Mouse (Mus musculus) forebrain, embryonic 14.5 days (tissue): Measurements from ENCODE around the gene Tbxas1. TPM values are rescaled to one million over a fixed set of nuclear protein-coding genes. Genes with fewer than 3 reads are reported as not detected.

Source experiments
- ATAC-seq: fragments of 200-750 bp; cut with Nextera tagmentation; 2 replicates; pipeline ENCODE4 v1.8.0; 2017; ENCODE audit warnings: mild to moderate bottlenecking, moderate library complexity
- DNase-seq: peaks from one replicate; pipeline ENCODE4 v3.0.0-alpha.2; 2015; ENCODE audit warnings: low spot score
- H3K27ac ChIP-seq: fragments of 300-500 bp; sonication (generic); 2 replicates; pipeline ENCODE4 v1.5.1; 2014; ENCODE audit warnings: low read depth, mild to moderate bottlenecking, control low read depth, low read length, moderate library complexity
- H3K27me3 ChIP-seq: fragments of 300-500 bp; sonication (generic); replicated peaks from 2 replicates; pipeline ENCODE4 v1.6.1; 2014; ENCODE audit warnings: low read length, control low read depth, mixed read lengths; ENCODE audit not compliant: control insufficient read depth, insufficient read depth
- H3K36me3 ChIP-seq: fragments of 300-500 bp; sonication (generic); 2 replicates; pipeline ENCODE4 v1.6.1; 2014; ENCODE audit warnings: low read length, control low read depth; ENCODE audit not compliant: control insufficient read depth, insufficient read depth
- H3K4me1 ChIP-seq: fragments of 300-500 bp; sonication (generic); 2 replicates; pipeline ENCODE4 v1.6.1; 2014; ENCODE audit warnings: antibody characterized with exemption, low read length, control low read depth; ENCODE audit not compliant: control insufficient read depth, insufficient read depth
- H3K4me2 ChIP-seq: fragments of 300-500 bp; sonication (generic); 2 replicates; pipeline ENCODE4 v1.6.1; 2014; ENCODE audit warnings: mild to moderate bottlenecking, control low read depth, low read length
- H3K4me3 ChIP-seq: fragments of 300-500 bp; sonication (generic); 2 replicates; pipeline ENCODE4 v1.5.1; 2014; ENCODE audit warnings: low read depth, low read length, control low read depth
- H3K9ac ChIP-seq: fragments of 300-500 bp; sonication (generic); 2 replicates; pipeline ENCODE4 v1.6.1; 2014; ENCODE audit warnings: mild to moderate bottlenecking, low read length, control low read depth, moderate library complexity
- H3K9me3 ChIP-seq: fragments of 300-500 bp; sonication (generic); replicated peaks from 2 replicates; pipeline ENCODE4 v1.6.1; 2016; ENCODE audit warnings: low read length, control low read depth, mixed read lengths; ENCODE audit not compliant: control insufficient read depth
- WGBS: fragments of 180-500 bp; shearing (Covaris S2); extraction: QIAGEN DNeasy Blood & Tissue Kit; methylation state at CpG from one replicate; pipeline ENCODE4 v1.1.7; 2014; 5-methylcytosine and 5-hydroxymethylcytosine counted together
- polyA plus RNA-seq: library from polyadenylated mRNA; unstranded; fragments of >200 nt; fragmentation: Nextera tagmentation; extraction: Ambion mirVana; gene quantifications from 2 replicates; pipeline ENCODE4 v1.2.1, GENCODE M21; 2014

Gene Tbxas1
- polyA plus RNA-seq, 1 experiment from 2014 or later = 1.2 TPM

DNA sequence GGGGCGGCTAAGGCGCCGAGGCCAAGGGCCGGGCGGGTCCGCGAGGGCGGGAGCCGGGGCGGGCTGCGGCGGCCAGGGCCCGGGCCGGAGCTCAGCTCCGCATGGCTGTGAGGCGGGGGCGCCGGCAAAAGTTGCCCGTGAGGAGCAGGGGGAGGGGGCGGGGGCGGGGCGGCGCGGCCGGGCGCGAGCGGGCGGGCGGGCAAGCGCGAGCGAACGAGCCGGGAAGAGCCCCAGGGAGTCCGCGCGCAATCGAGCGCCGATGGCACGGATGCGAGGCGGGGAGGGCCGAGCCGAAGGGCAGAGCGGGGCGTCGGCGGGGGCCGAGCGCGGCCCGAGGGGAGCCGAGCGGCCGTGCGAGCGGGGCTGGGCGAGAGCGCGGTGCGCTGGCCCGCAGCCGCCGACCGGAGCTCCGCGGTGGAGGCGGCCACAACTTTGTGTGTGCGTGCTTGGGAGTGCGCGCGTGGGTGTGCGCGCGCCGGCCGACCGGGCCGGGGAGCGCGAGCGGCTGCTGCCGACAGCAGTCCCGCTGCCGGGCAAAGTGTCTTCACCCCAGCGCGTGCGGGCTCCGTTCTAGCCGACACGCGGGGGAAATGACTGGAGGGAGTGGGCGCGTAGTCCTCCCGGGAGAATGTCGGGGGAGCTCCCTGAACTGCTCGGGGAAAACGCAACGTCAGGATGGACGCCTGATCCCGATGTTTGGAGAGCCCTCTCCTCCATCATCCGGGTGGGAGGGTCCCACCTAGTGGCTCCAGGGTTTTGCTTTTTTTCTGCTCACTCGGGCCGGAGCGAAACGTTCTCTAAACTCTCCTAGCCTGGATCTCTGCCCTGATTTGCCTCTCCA, 1.1 kb downstream of the Tbxas1 start, which contains the start of gene Hipk2:
Gene Hipk2, minus strand, starts transcription at position 95 of the 841 bp plus-strand sequence.
- H3K36me3 ChIP-seq = 0 out of 2 replicates have a peak, but pooled peaks cover 4% of the 10 kb centered on the region
- peaks cover 24% of the 10 kb centered on the region for H3K4me1 ChIP-seq
- 3% methylated on average over 85 of the region's 108 CpGs for WGBS
- DNase-seq (peak; percentile 92), ATAC-seq (peak; percentile 89)
- peak within 1 kb of the TSS; percentile 62 for H3K4me2 ChIP-seq
- H3K4me3 ChIP-seq = peak within 1 kb of the TSS; percentile 96
- H3K9me3 ChIP-seq = no peaks in the 10 kb centered on the region
- H3K27me3 ChIP-seq = no peaks in the 10 kb centered on the region
- H3K9ac ChIP-seq = peak within 1 kb of the TSS; percentile 100
- H3K27ac ChIP-seq = peak within 1 kb of the TSS; percentile 96

DNA sequence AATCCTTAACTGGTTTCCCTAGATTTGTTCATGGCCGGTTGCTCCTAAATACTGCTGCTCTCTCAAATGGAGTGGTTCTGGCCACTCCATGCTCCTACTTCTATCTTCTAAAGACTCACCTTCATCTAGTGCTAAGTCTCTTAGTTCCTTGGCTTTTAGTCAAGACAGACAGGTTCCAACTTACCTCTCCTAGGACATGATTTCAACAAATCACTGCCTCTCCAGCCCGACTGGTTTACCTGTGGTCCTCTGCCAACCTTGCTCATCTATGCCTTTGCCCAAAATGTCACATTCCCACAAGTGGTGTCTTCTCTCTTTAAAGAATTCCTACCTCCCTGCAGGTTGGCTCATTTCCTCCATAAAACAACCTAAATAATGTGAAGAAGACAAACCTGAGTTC, 2.5 kb downstream of the Tbxas1 start:
- no peak for ATAC-seq
- H3K4me2 ChIP-seq = no peak overlapping the region
- no peak overlapping the region for H3K9ac ChIP-seq
- no peak overlapping the region for H3K27ac ChIP-seq
- no peaks in the 10 kb centered on the region for H3K27me3 ChIP-seq
- H3K36me3 ChIP-seq = no peaks in the 10 kb centered on the region
- WGBS = 79% methylated on average over 2 of the region's 2 CpGs
- H3K4me3 ChIP-seq = no peak overlapping the region
- peaks cover 11% of the 10 kb centered on the region for H3K4me1 ChIP-seq
- DNase-seq = no peak
- H3K9me3 ChIP-seq = no peaks in the 10 kb centered on the region

- ATAC-seq = no peak
- WGBS = 79% methylated on average over 2 of the region's 2 CpGs
Measured at GRCm38 (mm10) chr6:38881468-38881867, 6.3 kb downstream of the Tbxas1 start.

DNA sequence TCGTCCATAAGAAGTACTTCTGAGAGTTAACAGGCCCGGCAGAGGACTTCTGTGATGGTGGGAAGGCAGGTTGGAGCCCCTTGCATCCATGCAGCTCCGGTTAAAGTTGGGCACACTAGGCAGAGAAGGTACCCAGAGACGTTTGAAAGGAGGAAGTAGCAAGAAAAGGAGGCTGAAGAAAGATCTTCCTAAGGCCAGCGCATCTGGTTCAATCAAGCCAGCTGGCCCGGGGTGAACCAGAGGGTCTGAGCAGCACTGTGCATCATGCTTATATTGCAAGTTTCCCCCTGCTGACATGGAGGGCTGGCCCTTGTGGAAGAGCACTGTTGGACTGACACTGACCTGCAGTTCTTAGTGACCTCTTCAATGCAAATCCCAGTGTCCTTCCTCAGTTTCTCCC, 6.8 kb downstream of the Tbxas1 start:
- ATAC-seq (no peak), DNase-seq (no peak)
- WGBS = 68% methylated on average over 6 of the region's 6 CpGs

More at GRCm38 (mm10) chr6:38881468-38881867, 6.3 kb downstream of the Tbxas1 start:
- DNase-seq = no peak
- Histone ChIP-seq H3K9ac (no peak overlapping the region), H3K4me3 (no peak overlapping the region), H3K36me3 (no peaks in the 10 kb centered on the region), H3K27me3 (no peaks in the 10 kb centered on the region), H3K4me1 (no peaks in the 10 kb centered on the region; the same call in 1 of the 2 replicates), H3K4me2 (no peak overlapping the region), H3K27ac (no peak overlapping the region), H3K9me3 (no peaks in the 10 kb centered on the region)

GRCm38 (mm10) chr6:38882728-38883171, 7.5 kb downstream of the Tbxas1 start:
- Histone ChIP-seq H3K9ac (no peak overlapping the region), H3K27ac (no peak overlapping the region), H3K36me3 (no peaks in the 10 kb centered on the region), H3K4me3 (no peak overlapping the region), H3K27me3 (no peaks in the 10 kb centered on the region), H3K4me1 (no peaks in the 10 kb centered on the region), H3K9me3 (no peaks in the 10 kb centered on the region), H3K4me2 (no peak overlapping the region)
- 56% methylated on average over 6 of the region's 6 CpGs for WGBS
- ATAC-seq = no peak
- peak; percentile 12 for DNase-seq

More for the DNA sequence above, 6.8 kb downstream of the Tbxas1 start:
- Histone ChIP-seq H3K9ac (no peak overlapping the region), H3K27ac (no peak overlapping the region), H3K27me3 (no peaks in the 10 kb centered on the region), H3K9me3 (no peaks in the 10 kb centered on the region), H3K36me3 (no peaks in the 10 kb centered on the region), H3K4me3 (no peak overlapping the region), H3K4me1 (no peaks in the 10 kb centered on the region; the same call in 1 of the 2 replicates), H3K4me2 (no peak overlapping the region)

GRCm38 (mm10) chr6:38884482-38884881, 9.3 kb downstream of the Tbxas1 start:
- WGBS = 77% methylated on average over 3 of the region's 3 CpGs
- no peaks in the 10 kb centered on the region for H3K4me1 ChIP-seq
- DNase-seq (no peak), ATAC-seq (no peak)
- no peaks in the 10 kb centered on the region for H3K36me3 ChIP-seq
- no peak overlapping the region for H3K4me3 ChIP-seq
- H3K9ac ChIP-seq = no peak overlapping the region
- no peak overlapping the region for H3K4me2 ChIP-seq
- no peak overlapping the region for H3K27ac ChIP-seq
- H3K9me3 ChIP-seq = no peaks in the 10 kb centered on the region
- no peaks in the 10 kb centered on the region for H3K27me3 ChIP-seq

DNA sequence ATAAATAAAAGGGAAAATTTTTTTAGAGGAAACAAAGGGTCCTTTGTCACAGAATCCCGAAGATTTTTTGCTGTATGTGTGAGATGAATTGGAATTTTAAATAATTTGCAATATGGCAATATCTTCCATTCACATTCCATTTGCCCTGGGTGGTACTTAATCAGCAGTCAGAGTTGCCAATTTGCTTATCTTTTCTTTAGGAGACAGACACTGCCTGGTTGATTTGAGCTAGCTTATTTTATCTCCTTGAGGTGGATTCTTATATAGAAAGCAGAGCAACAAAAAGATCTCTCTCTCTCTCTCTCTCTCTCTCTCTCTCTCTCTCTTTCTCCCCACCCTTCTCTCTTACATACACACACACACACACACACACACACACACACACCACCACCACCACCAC, 9.9 kb downstream of the Tbxas1 start:
- DNase-seq (no peak), ATAC-seq (no peak)
- Histone ChIP-seq H3K4me1 (no peaks in the 10 kb centered on the region), H3K27ac (no peak overlapping the region), H3K4me2 (no peak overlapping the region), H3K36me3 (no peaks in the 10 kb centered on the region), H3K27me3 (no peaks in the 10 kb centered on the region), H3K9ac (no peak overlapping the region), H3K4me3 (no peak overlapping the region), H3K9me3 (no peaks in the 10 kb centered on the region)
- 67% methylated on average over 1 of the region's 1 CpGs for WGBS

- Histone ChIP-seq H3K9me3 (no peaks in the 10 kb centered on the region), H3K4me2 (no peak overlapping the region), H3K27ac (no peak overlapping the region), H3K4me3 (no peak overlapping the region), H3K4me1 (no peaks in the 10 kb centered on the region), H3K36me3 (no peaks in the 10 kb centered on the region), H3K27me3 (no peaks in the 10 kb centered on the region), H3K9ac (no peak overlapping the region)
- no peak for ATAC-seq
- WGBS = 90% methylated on average over 4 of the region's 4 CpGs
- DNase-seq = no peak
Measured at GRCm38 (mm10) chr6:38887436-38887835, 12.2 kb downstream of the Tbxas1 start.

- no peak overlapping the region for H3K4me2 ChIP-seq
- no peak overlapping the region for H3K27ac ChIP-seq
- H3K9me3 ChIP-seq = no peaks in the 10 kb centered on the region
- WGBS = 81% methylated on average over 6 of the region's 6 CpGs
- H3K9ac ChIP-seq = no peak overlapping the region
- no peaks in the 10 kb centered on the region for H3K36me3 ChIP-seq
- H3K4me3 ChIP-seq = no peak overlapping the region
- DNase-seq (no peak), ATAC-seq (no peak)
- H3K27me3 ChIP-seq = no peaks in the 10 kb centered on the region
- no peaks in the 10 kb centered on the region for H3K4me1 ChIP-seq
Measured at GRCm38 (mm10) chr6:38889156-38889555, 14.0 kb downstream of the Tbxas1 start.
